Comparison of ENCODE assay signal across 9 mouse cellular contexts in the genomic region with DNA sequence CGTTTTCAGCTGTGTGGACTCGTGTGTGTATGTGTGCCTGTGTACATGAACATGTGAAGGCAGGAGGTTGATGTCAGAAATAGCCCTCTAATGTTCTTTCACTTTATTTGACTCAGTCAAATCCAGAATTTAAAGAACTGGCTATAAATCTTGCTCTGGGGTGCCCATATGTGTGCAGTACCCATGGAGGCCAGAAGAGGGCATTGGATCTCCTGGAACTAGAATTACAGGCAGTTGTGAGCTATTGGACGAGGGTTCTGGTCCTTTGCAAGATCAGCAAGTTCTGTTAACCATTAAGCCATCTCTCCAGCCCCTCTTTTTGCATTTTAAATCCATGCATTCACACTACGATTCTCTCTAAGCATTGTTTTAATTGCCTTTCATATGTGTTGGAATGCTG.
A peak's percentile ranks its signal among the peaks of the same experiment; 100 is the strongest.
DNase-seq lines count a peak whose midpoint lies in the region; ATAC-seq and TF ChIP-seq lines count a peak whose summit lies in the region.
"Had no signal": no experiment of that assay in that cellular context is flagged by ENCODE, and none has a peak within 500 bp of the region (broad histone marks: within the 10 kb centered on the region; RNA-seq: fewer than 3 reads in every experiment).

No protein-coding gene starts in this region.

- H3K27ac ChIP-seq in limb, embryonic 15.5 days, result peak overlapping the region; percentile 43; the same call in 1 of the 2 replicates
- H3K27ac ChIP-seq in stomach, postnatal 0 days (replicated peaks), result no peak overlapping the region
- H3K27ac ChIP-seq: neural tube, embryonic 12.5 days had no signal

- WGBS in limb, embryonic 15.5 days, result 46% methylated on average over 4 of the region's 4 CpGs
- WGBS in stomach, postnatal 0 days, result 65% methylated on average over 4 of the region's 4 CpGs

- no peak for TF ChIP-seq EP300 in stomach, postnatal 0 days (optimal IDR thresholded peaks at IDR 0.05)

- DNase-seq in frontal cortex, postnatal 36 days (ENCODE audit: low spot score in 2 of 2), result peak; percentile 29 to 41
- peak; percentile 7 for DNase-seq in ovary, postnatal 14 days (ENCODE audit: low spot score)
- DNase-seq in ovary, adult 18-20 months (ENCODE audit: low spot score), result no peak
- DNase-seq in embryo, embryonic 11 days, result peak; percentile 40
- DNase-seq in stomach, postnatal 0 days (ENCODE audit: low spot score), result peak; percentile 22
- no peak for DNase-seq in gastrocnemius, postnatal 14 days

- intact Hi-C loops in gastrocnemius, postnatal 14 days (cut with DNase I; ENCODE audit: low total_unique reads), result no loop called here

- H3K4me1 ChIP-seq in limb, embryonic 15.5 days, result peaks cover 5% of the 10 kb centered on the region
- no peaks in the 10 kb centered on the region for H3K4me1 ChIP-seq in stomach, postnatal 0 days (replicated peaks; ENCODE audit: control insufficient read depth, insufficient read depth)
- H3K4me1 ChIP-seq: neural tube, embryonic 12.5 days had no signal

- H3K36me3 ChIP-seq in limb, embryonic 15.5 days, result no peaks in the 10 kb centered on the region
- no peaks in the 10 kb centered on the region for H3K36me3 ChIP-seq in stomach, postnatal 0 days (ENCODE audit: control insufficient read depth, insufficient read depth, low read length)
- H3K36me3 ChIP-seq: neural tube, embryonic 12.5 days had no signal

- no peaks in the 10 kb centered on the region for H3K9me3 ChIP-seq in limb, embryonic 15.5 days
- no peaks in the 10 kb centered on the region for H3K9me3 ChIP-seq in stomach, postnatal 0 days (ENCODE audit: control insufficient read depth, low read length)

- H3K4me2 ChIP-seq in limb, embryonic 15.5 days, result no peak overlapping the region
- H3K4me2 ChIP-seq in stomach, postnatal 0 days (replicated peaks; ENCODE audit: low read depth), result no peak overlapping the region
- H3K4me2 ChIP-seq: neural tube, embryonic 12.5 days had no signal

- ATAC-seq in frontal cortex, adult (ENCODE audit: low TSS enrichment), result no peak
- no peak for ATAC-seq in limb, embryonic 15.5 days (ENCODE audit: insufficient number of reproducible peaks, low FRiP score, low TSS enrichment, low read depth)
- ATAC-seq in stomach, postnatal 0 days (ENCODE audit: low FRiP score, low TSS enrichment), result no peak

- H3K4me3 ChIP-seq in limb, embryonic 15.5 days, result no peak overlapping the region
- H3K4me3 ChIP-seq in stomach, postnatal 0 days (ENCODE audit: low read depth, low read length), result no peak overlapping the region
- H3K4me3 ChIP-seq: neural tube, embryonic 12.5 days had no signal

- no peaks in the 10 kb centered on the region for H3K27me3 ChIP-seq in limb, embryonic 15.5 days
- H3K27me3 ChIP-seq in stomach, postnatal 0 days (ENCODE audit: control insufficient read depth, insufficient read depth, low read length), result no peaks in the 10 kb centered on the region
- H3K27me3 ChIP-seq: neural tube, embryonic 12.5 days had no signal

- no peak overlapping the region for H3K9ac ChIP-seq in limb, embryonic 15.5 days
- no peak overlapping the region for H3K9ac ChIP-seq in stomach, postnatal 0 days (ENCODE audit: low read length)
- H3K9ac ChIP-seq: neural tube, embryonic 12.5 days had no signal

- peak; percentile 68 for TF ChIP-seq CTCF in stomach, postnatal 0 days (IDR thresholded peaks at IDR 0.05; ENCODE audit: low read depth)

Comparison
In these comparisons a context has a peak if more than half of its experiments do, and no peak if none do; other contexts are left out.
1. DNase-seq: peak in frontal cortex, postnatal 36 days (2 of 2), ovary, postnatal 14 days (single experiment), embryo, embryonic 11 days (single experiment) and stomach, postnatal 0 days (single experiment); none in ovary, adult 18-20 months (single experiment) and gastrocnemius, postnatal 14 days (single experiment).